Comparison of ENCODE assay signal across 19 mouse cellular contexts in the genomic region with DNA sequence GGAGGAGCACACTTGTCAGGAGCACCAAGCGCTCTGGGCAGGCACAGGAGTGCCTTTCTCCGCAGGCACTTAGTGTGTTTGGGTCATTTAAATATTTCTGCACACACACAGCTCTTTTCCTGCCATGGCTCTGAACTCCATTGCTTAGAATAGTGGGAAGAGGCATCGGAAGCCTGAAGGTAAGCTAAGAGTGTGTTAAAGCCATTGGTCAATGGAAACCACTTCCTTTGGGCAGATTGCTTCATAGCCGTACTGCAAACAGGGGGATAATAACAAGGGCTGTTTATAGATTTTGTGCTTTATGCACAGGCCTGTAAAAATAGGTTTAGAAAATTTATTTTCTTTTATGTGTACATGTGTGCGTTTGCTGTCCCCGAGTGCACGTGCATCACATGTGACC.
DNase-seq lines count a peak whose midpoint lies in the region; ATAC-seq lines count a peak whose summit lies in the region.
"Had no signal": no experiment of that assay in that cellular context is flagged by ENCODE, and none has a peak within 500 bp of the region (broad histone marks: within the 10 kb centered on the region; RNA-seq: fewer than 3 reads in every experiment).

No protein-coding gene starts in this region.

- H3K4me2 ChIP-seq in heart, embryonic 11.5 days, result no peak overlapping the region
- H3K4me2 ChIP-seq in lung, embryonic 16.5 days (ENCODE audit: low read depth, low read length), result no peak overlapping the region
- H3K4me2 ChIP-seq: limb, embryonic 13.5 days; stomach, embryonic 15.5 days had no signal

- H3K27me3 ChIP-seq in heart, embryonic 11.5 days (ENCODE audit: control insufficient read depth, insufficient read depth, low read length), result no peaks in the 10 kb centered on the region
- H3K27me3 ChIP-seq in lung, embryonic 16.5 days (ENCODE audit: control insufficient read depth, insufficient read depth, low read depth, low read length), result no peaks in the 10 kb centered on the region
- H3K27me3 ChIP-seq in embryonic facial prominence, embryonic 10.5 days (replicated peaks; ENCODE audit: low read depth, poor library complexity, severe bottlenecking), result no peaks in the 10 kb centered on the region
- H3K27me3 ChIP-seq: stomach, embryonic 15.5 days had no signal

- 77% methylated on average over 7 of the region's 7 CpGs for WGBS in heart, embryonic 11.5 days (ENCODE audit: insufficient replicate concordance)
- WGBS in lung, embryonic 16.5 days, result 66% methylated on average over 7 of the region's 7 CpGs
- 80% methylated on average over 7 of the region's 7 CpGs for WGBS in embryonic facial prominence, embryonic 10.5 days

- H3K9ac ChIP-seq in heart, embryonic 11.5 days (ENCODE audit: low read depth, low read length), result no peak overlapping the region
- no peak overlapping the region for H3K9ac ChIP-seq in lung, embryonic 16.5 days (ENCODE audit: low read length)
- H3K9ac ChIP-seq: limb, embryonic 13.5 days; stomach, embryonic 15.5 days had no signal

- peak overlapping the region; percentile 77; the same call in 1 of the 2 replicates for H3K27ac ChIP-seq in heart, embryonic 11.5 days (ENCODE audit: low read depth, low read length)
- 0 out of 2 replicates have a peak overlapping the region, but pooled peaks have one; percentile 16 for H3K27ac ChIP-seq in lung, embryonic 16.5 days (ENCODE audit: low read length)
- H3K27ac ChIP-seq in embryonic facial prominence, embryonic 10.5 days (replicated peaks), result peak overlapping the region; percentile 44
- H3K27ac ChIP-seq: limb, embryonic 13.5 days; stomach, embryonic 15.5 days had no signal

- no peak overlapping the region for H3K4me3 ChIP-seq in heart, embryonic 11.5 days (ENCODE audit: low read depth, low read length)
- H3K4me3 ChIP-seq in lung, embryonic 16.5 days (ENCODE audit: low read length), result no peak overlapping the region
- H3K4me3 ChIP-seq in embryonic facial prominence, embryonic 10.5 days, result no peak overlapping the region
- H3K4me3 ChIP-seq: limb, embryonic 13.5 days; stomach, embryonic 15.5 days had no signal

- H3K36me3 ChIP-seq in heart, embryonic 11.5 days (ENCODE audit: control insufficient read depth, insufficient read depth, low read length), result no peaks in the 10 kb centered on the region
- H3K36me3 ChIP-seq in lung, embryonic 16.5 days (ENCODE audit: control insufficient read depth, insufficient read depth, low read length), result no peaks in the 10 kb centered on the region
- H3K36me3 ChIP-seq in embryonic facial prominence, embryonic 10.5 days (replicated peaks), result no peaks in the 10 kb centered on the region
- H3K36me3 ChIP-seq: limb, embryonic 13.5 days; stomach, embryonic 15.5 days had no signal

- H3K9me3 ChIP-seq in heart, embryonic 11.5 days (replicated peaks; ENCODE audit: control insufficient read depth, low read length), result no peaks in the 10 kb centered on the region
- H3K9me3 ChIP-seq in lung, embryonic 16.5 days (ENCODE audit: control insufficient read depth, low read length), result no peaks in the 10 kb centered on the region
- no peaks in the 10 kb centered on the region for H3K9me3 ChIP-seq in embryonic facial prominence, embryonic 10.5 days
- H3K9me3 ChIP-seq: limb, embryonic 13.5 days; stomach, embryonic 15.5 days had no signal

- peaks cover 24% of the 10 kb centered on the region for H3K4me1 ChIP-seq in heart, embryonic 11.5 days (ENCODE audit: control insufficient read depth, insufficient read depth, low read length)
- H3K4me1 ChIP-seq in lung, embryonic 16.5 days (replicated peaks; ENCODE audit: control insufficient read depth, insufficient read depth, low read length), result peaks cover 42% of the 10 kb centered on the region
- H3K4me1 ChIP-seq in embryonic facial prominence, embryonic 10.5 days, result peaks cover 52% of the 10 kb centered on the region

- no peak for ATAC-seq in heart, embryonic 11.5 days (replicated peaks; ENCODE audit: insufficient number of reproducible peaks, low FRiP score, low TSS enrichment)
- ATAC-seq in lung, embryonic 16.5 days (ENCODE audit: low read depth), result no peak
- peak; percentile 32 for ATAC-seq in megakaryocyte progenitor cell, adult 5-6 weeks (replicated peaks; ENCODE audit: poor library complexity)
- ATAC-seq: forebrain, embryonic 14.5 days had no signal

- no peak for DNase-seq in heart, adult 8-10 months (ENCODE audit: low spot score)
- no peak for DNase-seq in lung, postnatal 14 days
- no peak for DNase-seq in embryonic facial prominence, embryonic 10.5 days (ENCODE audit: low spot score)
- no peak for DNase-seq in c-Kit-positive CD71-positive TER-119-positive erythroid progenitor cells, embryonic 14.5 days (ENCODE audit: low spot score)
- DNase-seq: adrenal gland, adult 2 months; cerebellum, adult 9-11 months; gastrocnemius, postnatal 25 days; kidney, adult 11 months; lung, postnatal 4 days; midbrain, embryonic 14.5 days; right cerebral cortex, postnatal 25 days; thymus, adult 18-20 months; thymus, postnatal 4 days had no signal

Comparison
In these comparisons a context has a peak if more than half of its experiments do, and no peak if none do; other contexts are left out.
1. H3K27ac ChIP-seq: peak in every context shown above with its lines; median percentile 77 in heart, embryonic 11.5 days; 44 in embryonic facial prominence, embryonic 10.5 days; 16 in lung, embryonic 16.5 days.